Mouse (Mus musculus) MEL (cell line): ENCODE data around the gene Zfp593. TPM values are rescaled to one million over a fixed set of nuclear protein-coding genes. Genes with fewer than 3 reads are reported as not detected.

Experiments
- DNase-seq: peaks from one replicate; pipeline ENCODE4 v3.0.0; 2011; ENCODE audit warnings: low read depth, low spot score
- H3K27ac ChIP-seq: 2 replicates; pipeline ENCODE4 v1.5.1; 2012; ENCODE audit warnings: low read depth, mild to moderate bottlenecking, control low read depth, low read length, moderate library complexity; ENCODE audit not compliant: control insufficient read depth
- H3K27me3 ChIP-seq, 2 experiments: fragments of 150-350 bp in 1 of 2; sonication (generic) in 1 of 2; 2 replicates each; pipeline ENCODE4 v1.6.1; 2012; ENCODE audit warnings: low read length in 2 of 2, mild to moderate bottlenecking in 2 of 2, improper control_type of control experiment in 1 of 2, moderate library complexity in 1 of 2; ENCODE audit not compliant: insufficient read depth in 2 of 2, control insufficient read depth in 1 of 2
- H3K36me3 ChIP-seq, 2 experiments: 2 replicates each; pipeline ENCODE4 v1.6.1; 2012 to 2014; ENCODE audit warnings: low read length in 2 of 2, improper control_type of control experiment in 1 of 2, inconsistent platforms in 1 of 2, mild to moderate bottlenecking in 1 of 2; ENCODE audit not compliant: insufficient read depth in 2 of 2, control insufficient read depth in 1 of 2
- H3K4me1 ChIP-seq, 2 experiments: fragments of 150-350 bp in 1 of 2; sonication (generic) in 1 of 2; 2 replicates each; pipeline ENCODE4 v1.6.1; 2012; ENCODE audit warnings: low read length in 2 of 2, improper control_type of control experiment in 1 of 2, mild to moderate bottlenecking in 1 of 2; ENCODE audit not compliant: insufficient read depth in 2 of 2, control insufficient read depth in 1 of 2
- H3K4me3 ChIP-seq, 2 experiments: fragments of 150-350 bp in 1 of 2; sonication (generic) in 1 of 2; 2 replicates each; pipeline ENCODE4 v1.5.1; 2012; ENCODE audit warnings: low read depth in 2 of 2, low read length in 2 of 2, mild to moderate bottlenecking in 2 of 2, moderate library complexity in 2 of 2, control low read depth in 1 of 2, improper control_type of control experiment in 1 of 2; ENCODE audit not compliant: control insufficient read depth in 1 of 2, insufficient read depth in 1 of 2
- H3K79me2 ChIP-seq: 2 replicates; pipeline ENCODE4 v1.6.1; 2012; ENCODE audit warnings: mild to moderate bottlenecking, low read length, moderate library complexity; ENCODE audit not compliant: control insufficient read depth, poor library complexity, insufficient read depth
- H3K9ac ChIP-seq: 2 replicates; pipeline ENCODE4 v1.6.1; 2012; ENCODE audit warnings: low read depth, mild to moderate bottlenecking, control low read depth, low read length, moderate library complexity; ENCODE audit not compliant: control insufficient read depth, poor library complexity, severe bottlenecking
- H3K9me3 ChIP-seq: fragments of 150-350 bp; sonication (generic); replicated peaks from 2 replicates; pipeline ENCODE4 v1.6.1; 2012; ENCODE audit warnings: mild to moderate bottlenecking, low read length, improper control_type of control experiment, moderate library complexity; ENCODE audit not compliant: insufficient read depth
- BHLHE40 ChIP-seq: IDR thresholded peaks from 2 replicates; pipeline ENCODE4 v1.6.1; 2012; ENCODE audit warnings: low read depth, mild to moderate bottlenecking, inconsistent platforms, low read length, improper control_type of control experiment, borderline replicate concordance
- JUND ChIP-seq: IDR thresholded peaks from 2 replicates; pipeline ENCODE4 v1.6.1; 2011; ENCODE audit warnings: low read depth, mild to moderate bottlenecking, improper control_type of control experiment, low read length
- NRF1 ChIP-seq: IDR thresholded peaks from 2 replicates; pipeline ENCODE4 v1.6.1; 2014; ENCODE audit warnings: low read depth, mild to moderate bottlenecking, inconsistent platforms, low read length, improper control_type of control experiment, moderate library complexity; ENCODE audit not compliant: poor library complexity, insufficient read depth, severe bottlenecking
- POLR2A ChIP-seq, 2 experiments: IDR thresholded peaks; 2 replicates each; pipeline ENCODE4 v1.6.1; 2011 to 2012; ENCODE audit warnings: low read length in 2 of 2, mild to moderate bottlenecking in 2 of 2, control low read depth in 1 of 2, improper control_type of control experiment in 1 of 2, low read depth in 1 of 2, moderate library complexity in 1 of 2; ENCODE audit not compliant: control insufficient read depth in 1 of 2, insufficient read depth in 1 of 2, poor library complexity in 1 of 2
- TBP ChIP-seq: IDR thresholded peaks from 2 replicates; pipeline ENCODE4 v1.8.0; 2011; ENCODE audit warnings: low read depth, low read length, improper control_type of control experiment
- USF1 ChIP-seq: IDR thresholded peaks from 2 replicates; pipeline ENCODE4 v1.6.1; 2014; ENCODE audit warnings: low read depth, mild to moderate bottlenecking, inconsistent platforms, low read length, improper control_type of control experiment, moderate library complexity
- USF2 ChIP-seq, 2 experiments: IDR thresholded peaks; 2 replicates each; pipeline ENCODE4 v1.6.1; 2011 to 2012; ENCODE audit warnings: improper control_type of control experiment in 2 of 2, low read length in 2 of 2, borderline replicate concordance in 1 of 2, inconsistent platforms in 1 of 2, low read depth in 1 of 2, mild to moderate bottlenecking in 1 of 2; ENCODE audit not compliant: insufficient read depth in 1 of 2
- ZC3H11A ChIP-seq: IDR thresholded peaks from 2 replicates; pipeline ENCODE4 v1.6.1; 2012; ENCODE audit warnings: low read depth, mild to moderate bottlenecking, inconsistent platforms, low read length, improper control_type of control experiment
- ZKSCAN1 ChIP-seq: IDR thresholded peaks from 2 replicates; pipeline ENCODE4 v1.6.1; 2012; ENCODE audit warnings: low read depth, mild to moderate bottlenecking, inconsistent platforms, low read length, improper control_type of control experiment, moderate library complexity
- polyA plus RNA-seq, 2 experiments: library from polyadenylated mRNA; stranded (reverse) in 1 of 2; unstranded in 1 of 2; fragments of >175 nt in 1 of 2; fragments of >200 nt in 1 of 2; gene quantifications; 2 replicates each; pipeline versions ENCODE4 v1.2.1 to v1.2.4; 2012; ENCODE audit warnings: low replicate concordance in 2 of 2, low read depth in 1 of 2; ENCODE audit not compliant: insufficient read length in 2 of 2, insufficient read depth in 1 of 2, missing spikeins in 1 of 2
- total RNA-seq: library from RNA; depleted of rRNA; stranded (reverse); fragments of 300-350 nt; gene quantifications from 2 replicates; pipeline ENCODE4 v1.2.3, GENCODE M21; 2012

Gene Zfp593
- total and polyA plus RNA-seq, 3 experiments: 30.4 to 33.9 TPM; not detected in 1

- H3K4me1 ChIP-seq: peaks cover 2 to 17% of the 10 kb centered on the region in 2 experiments; a peak in 3 of 4 replicates
- no peaks in the 10 kb centered on the region for H3K27me3 ChIP-seq
- no peak for DNase-seq
- peak overlapping the region; percentile 69 for H3K9ac ChIP-seq
- peaks cover 0 to 3% of the 10 kb centered on the region in 2 experiments; a peak in 2 of 4 replicates for H3K36me3 ChIP-seq
- H3K4me3 ChIP-seq: no peak overlapping the region
- no peaks in the 10 kb centered on the region for H3K9me3 ChIP-seq
- no peak for TF ChIP-seq USF1
- TF ChIP-seq JUND: no peak
- TF ChIP-seq NRF1: no peak
- H3K79me2 ChIP-seq: peaks cover 10% of the 10 kb centered on the region
- H3K27ac ChIP-seq: no peak overlapping the region
Measured at GRCm38 (mm10) chr4:134246256-134246655, 864 bp upstream of the Zfp593 start.

- H3K4me3 ChIP-seq: peak within 1 kb of the TSS; percentile 74 to 99
- peak within 1 kb of the TSS; percentile 97 for H3K9ac ChIP-seq
- no peak within 1 kb of the TSS for H3K27ac ChIP-seq
- no peak for DNase-seq
- no peaks in the 10 kb centered on the region for H3K9me3 ChIP-seq
- TF ChIP-seq POLR2A (IDR thresholded peaks at IDR 0.05; ENCODE audit: control insufficient read depth in 1 of 2, insufficient read depth in 1 of 2, low read depth in 1 of 2, low read length in 2 of 2, poor library complexity in 1 of 2) (peak in 1 of 2 experiments; percentile 30; a peak in 1 of 4 replicates), USF2 (IDR thresholded peaks at IDR 0.05; ENCODE audit: borderline replicate concordance in 1 of 2, insufficient read depth in 1 of 2, low read depth in 1 of 2, low read length in 2 of 2) (no peak), BHLHE40 (no peak)
- peaks cover 0 to 16% of the 10 kb centered on the region in 2 experiments; a peak in 2 of 4 replicates for H3K4me1 ChIP-seq
- peaks cover 0 to 3% of the 10 kb centered on the region in 2 experiments; a peak in 2 of 4 replicates for H3K36me3 ChIP-seq
- H3K27me3 ChIP-seq: no peaks in the 10 kb centered on the region
- H3K79me2 ChIP-seq: peaks cover 10% of the 10 kb centered on the region
Measured at GRCm38 (mm10) chr4:134243516-134244250, 1.7 kb downstream of the Zfp593 start, which contains the start of gene E130218I03Rik. E130218I03Rik (plus strand) TSS chr4:134243662.

GRCm38 (mm10) chr4:134238686-134239085 is 6.7 kb downstream of the Zfp593 start:
- no peak overlapping the region for H3K27ac ChIP-seq
- no peaks in the 10 kb centered on the region for H3K36me3 ChIP-seq
- peaks cover 0 to 3% of the 10 kb centered on the region in 2 experiments; a peak in 2 of 4 replicates for H3K27me3 ChIP-seq
- H3K4me3 ChIP-seq: no peak overlapping the region
- H3K79me2 ChIP-seq: no peaks in the 10 kb centered on the region
- H3K9me3 ChIP-seq: no peaks in the 10 kb centered on the region
- no peak for DNase-seq
- H3K4me1 ChIP-seq: peaks cover 0 to 2% of the 10 kb centered on the region in 2 experiments; a peak in 1 of 4 replicates
- no peak for TF ChIP-seq ZC3H11A
- no peak for TF ChIP-seq NRF1
- TF ChIP-seq BHLHE40: no peak
- no peak for TF ChIP-seq ZKSCAN1
- TF ChIP-seq TBP: no peak
- no peak overlapping the region for H3K9ac ChIP-seq
